Mouse (Mus musculus) CH12.LX (cell line): ENCODE data around the gene Plaur. TPM values are rescaled to one million over a fixed set of nuclear protein-coding genes. Genes with fewer than 3 reads are reported as not detected.
A peak's percentile ranks its signal among the peaks of the same experiment; 100 is the strongest.
"Not testable (repeated sequence)": the region's sequence is repeated elsewhere in the genome, so short reads cannot be mapped to it uniquely, and the experiment has no call there.

Source experiments
- DNase-seq: peaks from one replicate; pipeline ENCODE4 v3.0.0-alpha.2; 2013; ENCODE audit errors: extremely low read depth
- H3K27ac ChIP-seq: 2 replicates; pipeline ENCODE4 v1.5.1; 2012; ENCODE audit warnings: low read depth, mild to moderate bottlenecking, control low read depth, moderate library complexity; ENCODE audit not compliant: insufficient read depth
- H3K27me3 ChIP-seq: replicated peaks from 2 replicates; pipeline ENCODE3; 2012; ENCODE audit warnings: inconsistent platforms
- H3K36me3 ChIP-seq, 2 experiments: replicated peaks in 1 of 2; 2 replicates each; pipeline versions ENCODE3 to v1.6.1; 2012; ENCODE audit warnings: inconsistent platforms in 1 of 2, low read length in 1 of 2, mild to moderate bottlenecking in 1 of 2, mixed read lengths in 1 of 2, moderate library complexity in 1 of 2; ENCODE audit not compliant: control insufficient read depth in 1 of 2, insufficient read depth in 1 of 2
- H3K4me1 ChIP-seq, 2 experiments: 2 replicates each; pipeline ENCODE4 v1.6.1; 2012; ENCODE audit warnings: inconsistent platforms in 1 of 2, moderate library complexity in 1 of 2; ENCODE audit not compliant: insufficient read depth in 2 of 2, control insufficient read depth in 1 of 2
- H3K4me2 ChIP-seq: 2 replicates; pipeline ENCODE4 v1.6.1; 2012; ENCODE audit warnings: low read depth, mild to moderate bottlenecking, control low read depth; ENCODE audit not compliant: poor library complexity, insufficient read depth, severe bottlenecking
- H3K4me3 ChIP-seq, 3 experiments: fragments of 150-350 bp in 1 of 3; sonication (generic) in 1 of 3; replicated peaks in 1 of 3; 2 replicates each; pipeline versions ENCODE3 to v1.5.1; 2011 to 2012; ENCODE audit warnings: low read depth in 2 of 3, low read length in 2 of 3, mild to moderate bottlenecking in 2 of 3, moderate library complexity in 2 of 3, control low read depth in 1 of 3, improper control_type of control experiment in 1 of 3, inconsistent platforms in 1 of 3, mixed read lengths in 1 of 3; ENCODE audit not compliant: poor library complexity in 1 of 3
- H3K79me2 ChIP-seq: replicated peaks from 2 replicates; pipeline ENCODE4 v1.6.1; 2012; ENCODE audit warnings: mild to moderate bottlenecking, moderate library complexity; ENCODE audit not compliant: control insufficient read depth, poor library complexity, insufficient read depth, severe bottlenecking; ENCODE audit errors: extremely low read depth
- H3K9ac ChIP-seq: 2 replicates; pipeline ENCODE4 v1.6.1; 2012; ENCODE audit warnings: low read depth, mild to moderate bottlenecking, control low read depth, moderate library complexity; ENCODE audit not compliant: insufficient read depth
- H3K9me3 ChIP-seq: replicated peaks from 2 replicates; pipeline ENCODE3; 2012; ENCODE audit warnings: low read length, inconsistent platforms, mixed read lengths
- E2F4 ChIP-seq: IDR thresholded peaks from 2 replicates; pipeline ENCODE4 v1.6.1; 2011; ENCODE audit warnings: low read depth, low read length, improper control_type of control experiment; ENCODE audit not compliant: insufficient replicate concordance
- HCFC1 ChIP-seq: IDR thresholded peaks from 2 replicates; pipeline ENCODE4 v1.6.1; 2012; ENCODE audit warnings: low read depth, mild to moderate bottlenecking, inconsistent platforms, low read length, improper control_type of control experiment
- IRF4 ChIP-seq: IDR thresholded peaks from 2 replicates; pipeline ENCODE4 v1.6.1; 2014; ENCODE audit warnings: low read depth, mild to moderate bottlenecking, inconsistent platforms, low read length, improper control_type of control experiment
- KAT2A ChIP-seq: IDR thresholded peaks from 2 replicates; pipeline ENCODE4 v1.6.1; 2012; ENCODE audit warnings: low read length, improper control_type of control experiment, inconsistent platforms; ENCODE audit not compliant: insufficient replicate concordance
- MAFK ChIP-seq: IDR thresholded peaks from 2 replicates; pipeline ENCODE4 v1.6.1; 2011; ENCODE audit warnings: low read length, improper control_type of control experiment; ENCODE audit not compliant: insufficient replicate concordance
- MAX ChIP-seq: IDR thresholded peaks from 2 replicates; pipeline ENCODE4 v1.6.1; 2011; ENCODE audit warnings: low read length, improper control_type of control experiment
- MAZ ChIP-seq: IDR thresholded peaks from 2 replicates; pipeline ENCODE4 v1.6.1; 2012; ENCODE audit warnings: low read depth, mild to moderate bottlenecking, inconsistent platforms, low read length, improper control_type of control experiment, moderate library complexity
- MXI1 ChIP-seq: IDR thresholded peaks from 2 replicates; pipeline ENCODE4 v1.6.1; 2011; ENCODE audit warnings: mild to moderate bottlenecking, low read depth, low read length, improper control_type of control experiment
- MYC ChIP-seq: IDR thresholded peaks from 2 replicates; pipeline ENCODE4 v1.6.1; 2011; ENCODE audit warnings: low read depth, mild to moderate bottlenecking, improper control_type of control experiment, low read length
- NRF1 ChIP-seq: IDR thresholded peaks from 2 replicates; pipeline ENCODE4 v1.6.1; 2014; ENCODE audit warnings: low read depth, mild to moderate bottlenecking, inconsistent platforms, low read length, improper control_type of control experiment, moderate library complexity
- POLR2AphosphoS2 ChIP-seq: IDR thresholded peaks from 2 replicates; pipeline ENCODE4 v1.6.1; 2011; ENCODE audit warnings: low read depth, low read length, improper control_type of control experiment
- SIN3A ChIP-seq: IDR thresholded peaks from 2 replicates; pipeline ENCODE4 v1.6.1; 2012; ENCODE audit warnings: low read length, improper control_type of control experiment, inconsistent platforms
- UBTF ChIP-seq: IDR thresholded peaks from 2 replicates; pipeline ENCODE4 v1.6.1; 2012; ENCODE audit warnings: low read depth, mild to moderate bottlenecking, inconsistent platforms, low read length, improper control_type of control experiment, moderate library complexity
- ZKSCAN1 ChIP-seq: IDR thresholded peaks from 2 replicates; pipeline ENCODE4 v1.6.1; 2012; ENCODE audit warnings: low read depth, inconsistent platforms, low read length, improper control_type of control experiment, borderline replicate concordance
- ZMIZ1 ChIP-seq: IDR thresholded peaks from 2 replicates; pipeline ENCODE4 v1.6.1; 2012; ENCODE audit warnings: low read depth, mild to moderate bottlenecking, inconsistent platforms, low read length, improper control_type of control experiment
- dilution Hi-C: fragments of 300-500 bp; cut with MboI; formaldehyde crosslinking; loops from 2 replicates; pipeline ENCODE4 v1.14.3; 2020; ENCODE audit warnings: low sequenced_read_pairs; ENCODE audit not compliant: extremely low pct_unique_long_range_greater_than_20kb, extremely low pct_ligation_motif_present
- in situ Hi-C: fragments of 300-500 bp; cut with MboI; formaldehyde crosslinking; loops from 3 replicates; pipeline ENCODE4 v1.14.3; 2019; ENCODE audit warnings: low sequenced_read_pairs, low pct_ligation_motif_present, low pct_unique_long_range_greater_than_20kb, mixed read lengths
- polyA plus RNA-seq: library from polyadenylated mRNA; unstranded; fragments of >175 nt; gene quantifications from 2 replicates; pipeline ENCODE4 v1.2.1, GENCODE M21; 2012; ENCODE audit warnings: low read depth; ENCODE audit not compliant: insufficient read length
- total RNA-seq, 2 experiments: library from RNA; depleted of rRNA; stranded (reverse); fragments of 300-350 nt in 1 of 2; fragments of >200 nt in 1 of 2; gene quantifications; 2 replicates each; pipeline ENCODE4 v1.2.3; 2012 to 2014

Gene Plaur
- total and polyA plus RNA-seq, 3 experiments, result 0.13 to 0.72 (median 0.26) TPM

GRCm38 (mm10) chr7:24482208-24483020 is 20.1 kb downstream of the Plaur start:
- peaks cover 15% of the 10 kb centered on the region for H3K9me3 ChIP-seq
- H3K4me1 ChIP-seq, result peaks cover 11 to 18% of the 10 kb centered on the region in 2 experiments
- H3K27ac ChIP-seq, result no peak overlapping the region
- dilution Hi-C loops (no loop called here), in situ Hi-C loops (no loop called here)
- DNase-seq, result no peak
- no peaks in the 10 kb centered on the region for H3K36me3 ChIP-seq
- TF ChIP-seq KAT2A (no peak), MXI1 (no peak), UBTF (no peak), ZMIZ1 (no peak), E2F4 (no peak), MAX (no peak), ZKSCAN1 (no peak)
- H3K4me3 ChIP-seq, result peak overlapping the region in 1 of 3 experiments; percentile 58
- H3K79me2 ChIP-seq, result no peaks in the 10 kb centered on the region
- peak overlapping the region; percentile 21; the same call in 1 of the 2 replicates for H3K9ac ChIP-seq
- H3K4me2 ChIP-seq, result peak overlapping the region; percentile 89
- peaks cover 88% of the 10 kb centered on the region for H3K27me3 ChIP-seq

GRCm38 (mm10) chr7:24483291-24483690 is 21.0 kb downstream of the Plaur start:
- DNase-seq, H3K27ac ChIP-seq, H3K9ac ChIP-seq, H3K36me3 ChIP-seq, H3K4me2 ChIP-seq, H3K4me3 ChIP-seq, in situ Hi-C loops, H3K9me3 ChIP-seq, H3K79me2 ChIP-seq, dilution Hi-C loops: not testable (repeated sequence)
- peaks cover 11 to 18% of the 10 kb centered on the region in 2 experiments for H3K4me1 ChIP-seq
- peaks cover 86% of the 10 kb centered on the region for H3K27me3 ChIP-seq

GRCm38 (mm10) chr7:24485481-24485880 is 23.2 kb downstream of the Plaur start:
- no peak overlapping the region for H3K27ac ChIP-seq
- no peaks in the 10 kb centered on the region for H3K36me3 ChIP-seq
- peaks cover 73% of the 10 kb centered on the region for H3K27me3 ChIP-seq
- TF ChIP-seq E2F4 (no peak), KAT2A (no peak), POLR2AphosphoS2 (no peak), IRF4 (no peak), HCFC1 (no peak), MAFK (no peak), MAZ (no peak), UBTF (no peak), NRF1 (no peak), MAX (no peak), MYC (no peak), SIN3A (no peak)
- no peak for DNase-seq
- no peak overlapping the region for H3K4me3 ChIP-seq
- H3K9me3 ChIP-seq, result peaks cover 4% of the 10 kb centered on the region
- H3K79me2 ChIP-seq, result no peaks in the 10 kb centered on the region
- H3K4me1 ChIP-seq, result peaks cover 11 to 24% of the 10 kb centered on the region in 2 experiments
- dilution Hi-C loops, result no loop called here
- H3K9ac ChIP-seq, result no peak overlapping the region
- no peak overlapping the region for H3K4me2 ChIP-seq
- in situ Hi-C loops, result no loop called here
